Mouse (Mus musculus): ENCODE results near the gene Smoc1. TPM values are rescaled to one million over a fixed set of nuclear protein-coding genes. Genes with fewer than 3 reads are reported as not detected.

Gene Smoc1
- polyA plus RNA-seq, 1 experiment from 2014 or later: 2.3 TPM

- WGBS: 83% methylated on average over 4 of the region's 4 CpGs
- no peak for ATAC-seq (replicated peaks; ENCODE audit: low FRiP score)
- Histone ChIP-seq H3K4me3 (replicated peaks) (no peak overlapping the region), H3K9ac (no peak overlapping the region), H3K36me3 (no peaks in the 10 kb centered on the region), H3K27me3 (peaks cover 6% of the 10 kb centered on the region; the same call in 1 of the 2 replicates), H3K4me1 (no peaks in the 10 kb centered on the region), H3K4me2 (no peak overlapping the region), H3K27ac (no peak overlapping the region), H3K9me3 (replicated peaks) (no peaks in the 10 kb centered on the region)
These were observed 159.5 kb downstream of the Smoc1 start for GRCm38 (mm10) chr12:81186081-81186480.

- WGBS: 79% methylated on average over 3 of the region's 3 CpGs
These were observed 160.1 kb downstream of the Smoc1 start for GRCm38 (mm10) chr12:81186668-81187067.

DNA sequence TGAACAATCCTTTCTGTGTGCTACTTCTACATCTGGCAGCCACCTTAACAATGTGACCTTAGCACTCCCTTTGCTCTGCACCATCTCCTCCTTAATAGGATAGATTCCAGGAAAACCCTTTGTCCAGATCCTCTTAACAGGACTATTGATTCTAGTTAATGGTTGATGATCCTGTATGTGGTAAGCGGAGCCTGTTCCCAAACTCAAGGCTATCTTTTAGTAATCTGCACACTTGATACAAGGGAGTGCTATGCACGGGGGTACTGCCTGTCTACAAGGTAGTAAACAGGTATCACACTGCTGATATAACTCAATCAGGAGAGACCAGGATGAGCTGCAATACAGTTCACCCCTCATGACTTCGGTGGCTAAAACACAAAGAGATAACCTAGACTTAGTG lies 161.8 kb downstream of the Smoc1 start:
- H3K36me3 ChIP-seq: no peaks in the 10 kb centered on the region
- H3K27me3 ChIP-seq: no peaks in the 10 kb centered on the region
- H3K27ac ChIP-seq: no peak overlapping the region
- no peak for ATAC-seq (replicated peaks; ENCODE audit: low FRiP score)
- 81% methylated on average over 3 of the region's 3 CpGs for WGBS
- H3K4me3 ChIP-seq (replicated peaks): no peak overlapping the region
- no peak overlapping the region for H3K4me2 ChIP-seq
- H3K9ac ChIP-seq: no peak overlapping the region
- no peaks in the 10 kb centered on the region for H3K4me1 ChIP-seq
- no peaks in the 10 kb centered on the region for H3K9me3 ChIP-seq (replicated peaks)

More at GRCm38 (mm10) chr12:81186668-81187067, 160.1 kb downstream of the Smoc1 start:
- Histone ChIP-seq H3K9me3 (replicated peaks) (no peaks in the 10 kb centered on the region), H3K4me3 (replicated peaks) (no peak overlapping the region), H3K9ac (no peak overlapping the region), H3K36me3 (no peaks in the 10 kb centered on the region), H3K27ac (no peak overlapping the region), H3K27me3 (peaks cover under 1% of the 10 kb centered on the region; the same call in 1 of the 2 replicates), H3K4me2 (no peak overlapping the region), H3K4me1 (no peaks in the 10 kb centered on the region)
- ATAC-seq (replicated peaks; ENCODE audit: low FRiP score): no peak

- no peaks in the 10 kb centered on the region for H3K27me3 ChIP-seq
- 92% methylated on average over 4 of the region's 4 CpGs for WGBS
- ATAC-seq (replicated peaks; ENCODE audit: low FRiP score): no peak
- no peaks in the 10 kb centered on the region for H3K36me3 ChIP-seq
- H3K9me3 ChIP-seq (replicated peaks): no peaks in the 10 kb centered on the region
- H3K4me3 ChIP-seq (replicated peaks): no peak overlapping the region
- H3K27ac ChIP-seq: no peak overlapping the region
- no peak overlapping the region for H3K4me2 ChIP-seq
- no peaks in the 10 kb centered on the region for H3K4me1 ChIP-seq
- H3K9ac ChIP-seq: no peak overlapping the region
These were observed 162.4 kb downstream of the Smoc1 start for GRCm38 (mm10) chr12:81188996-81189395.

DNA sequence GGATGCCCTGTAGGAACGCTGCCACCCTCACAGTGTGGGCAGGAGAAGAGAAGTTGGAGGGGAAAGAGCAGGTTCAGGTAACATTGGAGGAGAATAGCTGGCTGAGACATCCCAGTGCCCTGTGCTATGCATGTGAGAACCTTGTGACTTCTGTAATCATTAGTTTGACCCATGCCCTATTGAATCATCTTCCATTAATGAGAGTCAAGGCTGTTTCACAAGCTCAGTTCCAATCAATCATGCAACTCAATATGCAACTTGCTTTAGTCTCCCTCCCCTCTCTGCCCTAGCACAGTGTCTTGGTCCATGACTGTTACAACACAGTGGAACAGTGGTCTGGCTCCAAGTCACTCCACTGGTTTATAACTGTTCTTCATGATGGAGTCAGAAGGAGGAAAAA lies 163.0 kb downstream of the Smoc1 start:
- Histone ChIP-seq H3K9ac (no peak overlapping the region), H3K4me2 (no peak overlapping the region), H3K4me3 (replicated peaks) (no peak overlapping the region), H3K27me3 (peaks cover 2% of the 10 kb centered on the region; the same call in 1 of the 2 replicates), H3K4me1 (no peaks in the 10 kb centered on the region), H3K27ac (no peak overlapping the region), H3K36me3 (no peaks in the 10 kb centered on the region), H3K9me3 (replicated peaks) (no peaks in the 10 kb centered on the region)
- WGBS: 92% methylated on average over 1 of the region's 1 CpGs
- ATAC-seq (replicated peaks; ENCODE audit: low FRiP score): no peak

DNA sequence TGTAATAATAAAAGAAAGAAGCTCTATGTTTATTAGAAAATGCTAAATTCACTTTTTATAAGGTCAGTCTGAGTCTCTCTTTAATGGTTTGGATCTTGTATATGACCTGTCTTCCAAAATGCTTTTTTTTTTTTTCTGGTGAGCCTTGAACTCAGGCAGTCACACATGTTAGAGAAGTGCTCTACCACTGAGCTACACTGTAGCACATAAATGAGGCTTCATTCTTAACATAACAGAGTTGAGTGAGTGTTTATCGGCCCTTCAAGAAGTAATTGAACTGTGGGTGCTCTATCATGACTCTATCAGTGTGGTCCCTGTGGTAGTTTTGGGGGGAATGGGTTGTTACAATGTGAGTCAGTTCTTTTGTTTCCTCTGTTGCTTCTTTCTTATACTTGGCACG lies 167.4 kb downstream of the Smoc1 start:
- WGBS: 82% methylated on average over 2 of the region's 2 CpGs
- Histone ChIP-seq H3K4me1 (no peaks in the 10 kb centered on the region), H3K27ac (no peak overlapping the region), H3K27me3 (peaks cover 3% of the 10 kb centered on the region; the same call in 1 of the 2 replicates), H3K9ac (no peak overlapping the region), H3K4me2 (no peak overlapping the region), H3K36me3 (no peaks in the 10 kb centered on the region), H3K4me3 (replicated peaks) (no peak overlapping the region), H3K9me3 (replicated peaks) (no peaks in the 10 kb centered on the region)
- no peak for ATAC-seq (replicated peaks; ENCODE audit: low FRiP score)

DNA sequence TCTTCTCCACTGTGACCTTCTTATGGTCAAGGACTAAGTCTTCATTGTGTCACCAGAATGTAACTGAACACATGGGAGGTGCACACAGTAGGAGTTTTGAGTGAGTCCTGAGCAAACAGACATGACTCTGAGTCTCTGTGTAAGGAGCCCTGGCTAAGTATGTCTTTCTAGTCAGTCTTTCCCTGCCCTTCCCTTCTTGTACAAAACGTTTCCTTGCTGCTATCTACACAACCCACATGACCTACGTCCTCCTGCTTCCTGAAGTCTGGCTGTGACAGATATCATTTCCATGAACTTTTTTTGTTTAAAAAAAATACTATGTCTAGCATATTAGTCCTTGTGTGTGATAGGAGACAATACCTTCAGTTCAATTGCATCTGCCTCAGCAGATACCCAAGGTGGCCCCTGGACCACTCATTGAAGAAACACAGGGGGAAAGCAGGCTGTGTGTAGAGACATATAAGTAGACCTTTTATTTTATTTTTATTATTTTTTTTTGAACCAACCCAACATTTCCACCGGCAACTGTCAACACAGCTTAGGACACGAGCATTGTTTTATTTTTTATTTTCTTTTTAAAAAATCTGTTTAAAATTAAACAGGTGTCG lies 171.0 kb downstream of the Smoc1 start:
- ATAC-seq (replicated peaks; ENCODE audit: low FRiP score): no peak
- Histone ChIP-seq H3K9me3 (replicated peaks) (no peaks in the 10 kb centered on the region), H3K27me3 (peaks cover 6% of the 10 kb centered on the region; the same call in 1 of the 2 replicates), H3K4me3 (replicated peaks) (no peak overlapping the region), H3K4me1 (no peaks in the 10 kb centered on the region), H3K9ac (no peak overlapping the region), H3K27ac (no peak overlapping the region), H3K4me2 (no peak overlapping the region), H3K36me3 (no peaks in the 10 kb centered on the region)
- 62% methylated on average over 5 of the region's 5 CpGs for WGBS

GRCm38 (mm10) chr12:81199280-81199955 lies 172.8 kb downstream of the Smoc1 start:
- Histone ChIP-seq H3K4me3 (replicated peaks) (no peak overlapping the region), H3K27me3 (peaks cover 6% of the 10 kb centered on the region; the same call in 1 of the 2 replicates), H3K36me3 (no peaks in the 10 kb centered on the region), H3K9me3 (replicated peaks) (no peaks in the 10 kb centered on the region), H3K27ac (no peak overlapping the region), H3K9ac (no peak overlapping the region), H3K4me1 (no peaks in the 10 kb centered on the region), H3K4me2 (no peak overlapping the region)
- WGBS: 28% methylated on average over 23 of the region's 23 CpGs
- no peak for ATAC-seq (replicated peaks; ENCODE audit: low FRiP score)

DNA sequence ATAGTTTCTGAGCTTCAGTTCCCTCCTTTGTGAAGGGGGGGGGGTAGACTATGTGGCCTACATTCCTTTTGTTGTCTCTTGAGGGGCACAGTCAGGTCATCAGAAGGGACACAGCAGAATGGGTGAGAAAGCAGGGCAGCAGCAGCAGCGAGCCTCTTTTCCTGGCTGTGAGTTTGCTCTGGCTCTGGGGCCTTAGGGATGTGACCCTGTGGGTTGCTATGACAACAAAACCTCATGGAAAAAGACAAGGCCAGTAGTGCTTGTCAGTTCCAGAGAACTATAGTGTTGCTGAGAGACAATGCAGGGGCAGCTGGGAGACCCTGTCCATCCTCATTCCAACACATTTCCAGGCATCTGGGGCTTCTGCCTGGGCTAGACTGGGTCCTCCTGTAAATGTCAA lies 176.6 kb downstream of the Smoc1 start:
- H3K9me3 ChIP-seq (replicated peaks): no peaks in the 10 kb centered on the region
- WGBS: 35% methylated on average over 1 of the region's 1 CpGs

DNA sequence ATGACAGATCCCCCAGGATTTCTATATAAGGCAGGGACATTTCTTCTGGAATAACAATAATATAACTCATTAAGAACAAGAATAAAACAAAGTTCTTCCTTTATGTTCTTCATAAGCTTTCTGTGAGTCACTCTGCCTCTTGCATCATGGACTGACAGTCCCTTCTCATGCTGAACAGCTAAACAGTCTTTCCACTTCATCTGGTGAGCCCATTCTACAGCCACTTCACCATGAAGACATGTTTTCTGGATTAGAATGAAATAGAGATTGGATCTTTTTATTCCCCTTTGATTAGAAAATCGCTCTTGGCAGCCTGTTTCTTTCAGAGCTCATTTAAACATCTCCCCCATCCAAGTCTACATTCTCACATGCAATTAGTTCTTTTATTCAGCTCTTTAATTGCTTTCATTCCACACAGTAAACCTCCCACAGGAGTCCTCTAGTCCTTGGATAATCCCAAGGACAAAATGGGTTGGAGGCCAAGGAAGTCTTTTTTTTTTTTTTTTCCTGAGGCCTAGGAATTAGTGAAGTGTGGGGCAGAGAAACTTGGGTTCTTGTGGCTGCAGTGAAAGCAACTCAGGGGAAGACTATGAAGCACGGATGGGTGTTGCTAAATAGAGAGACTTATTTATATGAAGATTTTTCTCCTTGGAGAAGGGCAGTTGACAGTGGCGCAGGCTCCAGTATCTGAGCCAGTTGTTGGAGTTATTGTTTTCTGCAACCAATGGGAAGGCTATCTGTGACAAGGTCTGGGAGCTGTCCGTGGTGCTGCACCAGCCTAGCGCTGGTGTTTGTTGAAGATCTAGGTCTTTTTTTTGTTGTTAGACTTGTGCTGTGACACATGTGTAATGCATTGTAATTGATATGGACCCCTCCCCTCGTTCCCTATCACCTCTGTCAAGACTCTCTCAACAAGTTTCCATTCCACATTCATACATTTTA lies 179.3 kb downstream of the Smoc1 start:
- Histone ChIP-seq H3K27me3 (no peaks in the 10 kb centered on the region; the same call in 1 of the 2 replicates), H3K4me3 (replicated peaks) (no peak overlapping the region), H3K9me3 (replicated peaks) (no peaks in the 10 kb centered on the region), H3K4me2 (no peak overlapping the region), H3K4me1 (no peaks in the 10 kb centered on the region), H3K27ac (no peak overlapping the region), H3K36me3 (no peaks in the 10 kb centered on the region), H3K9ac (no peak overlapping the region)
- ATAC-seq (replicated peaks; ENCODE audit: low FRiP score): no peak
- WGBS: 24% methylated on average over 6 of the region's 6 CpGs

More for the DNA sequence above, 176.6 kb downstream of the Smoc1 start:
- no peaks in the 10 kb centered on the region for H3K36me3 ChIP-seq
- H3K9ac ChIP-seq: no peak overlapping the region
- no peak overlapping the region for H3K4me2 ChIP-seq
- no peak overlapping the region for H3K27ac ChIP-seq
- ATAC-seq (replicated peaks; ENCODE audit: low FRiP score): no peak
- H3K4me3 ChIP-seq (replicated peaks): no peak overlapping the region
- H3K27me3 ChIP-seq: peaks cover 3% of the 10 kb centered on the region; the same call in 1 of the 2 replicates
- H3K4me1 ChIP-seq: no peaks in the 10 kb centered on the region

GRCm38 (mm10) chr12:81208559-81208958 lies 182.0 kb downstream of the Smoc1 start:
- Histone ChIP-seq H3K9ac (no peak overlapping the region), H3K27me3 (no peaks in the 10 kb centered on the region; the same call in 1 of the 2 replicates), H3K4me3 (replicated peaks) (no peak overlapping the region), H3K9me3 (replicated peaks) (no peaks in the 10 kb centered on the region), H3K4me2 (no peak overlapping the region), H3K27ac (no peak overlapping the region), H3K36me3 (no peaks in the 10 kb centered on the region), H3K4me1 (no peaks in the 10 kb centered on the region)
- 51% methylated on average over 2 of the region's 2 CpGs for WGBS
- ATAC-seq (replicated peaks; ENCODE audit: low FRiP score): no peak

GRCm38 (mm10) chr12:81219339-81219738 lies 192.7 kb downstream of the Smoc1 start:
- no peaks in the 10 kb centered on the region for H3K36me3 ChIP-seq
- WGBS: 66% methylated on average over 4 of the region's 4 CpGs
- ATAC-seq (replicated peaks; ENCODE audit: low FRiP score): no peak
- H3K27ac ChIP-seq: no peak overlapping the region
- no peaks in the 10 kb centered on the region for H3K9me3 ChIP-seq (replicated peaks)
- no peak overlapping the region for H3K4me3 ChIP-seq (replicated peaks)
- H3K4me1 ChIP-seq: no peaks in the 10 kb centered on the region
- no peaks in the 10 kb centered on the region for H3K27me3 ChIP-seq
- H3K9ac ChIP-seq: no peak overlapping the region
- no peak overlapping the region for H3K4me2 ChIP-seq

Data from kidney, embryonic 15.5 days (tissue).